Mouse (Mus musculus): Measurements from ENCODE around the gene Rab35. TPM values are rescaled to one million over a fixed set of nuclear protein-coding genes. Genes with fewer than 3 reads are reported as not detected.

Rab35 gene
- total and polyA plus RNA-seq, 3 experiments: 62.2 to 88.3 (median 69.1) TPM

GRCm38 (mm10) chr5:115634046-115634445 lies 2.3 kb downstream of the Rab35 start:
- ATAC-seq (ENCODE audit: extremely low read depth, insufficient number of reproducible peaks, low FRiP score, poor library complexity, severe bottlenecking): peak; percentile 68
- H3K9me3 ChIP-seq (replicated peaks): no peaks in the 10 kb centered on the region
- H3K4me3 ChIP-seq (ENCODE audit: low read depth, low read length): peak overlapping the region; percentile 94; the same call in 1 of the 2 replicates
- no peaks in the 10 kb centered on the region for H3K27me3 ChIP-seq (ENCODE audit: insufficient read depth, low read length)
- H3K36me3 ChIP-seq (replicated peaks): peaks cover 72% of the 10 kb centered on the region
- TF ChIP-seq TAL1 (conservative IDR thresholded peaks at IDR 0.05; ENCODE audit: low read depth, low read length) (peak; percentile 84), CTCF (IDR thresholded peaks at IDR 0.05; ENCODE audit: low read depth, low read length) (no peak)
- peaks cover 76% of the 10 kb centered on the region for H3K4me1 ChIP-seq (ENCODE audit: insufficient read depth, low read depth, low read length)
- DNase-seq (ENCODE audit: low spot score): peak; percentile 56

- Histone ChIP-seq H3K27me3 (ENCODE audit: insufficient read depth, low read length) (no peaks in the 10 kb centered on the region), H3K4me1 (ENCODE audit: insufficient read depth, low read depth, low read length) (peaks cover 75% of the 10 kb centered on the region), H3K4me3 (ENCODE audit: low read depth, low read length) (peak overlapping the region; percentile 94; the same call in 1 of the 2 replicates), H3K9me3 (replicated peaks) (no peaks in the 10 kb centered on the region), H3K36me3 (replicated peaks) (peaks cover 78% of the 10 kb centered on the region)
- peak; percentile 23; the same call in 1 of the 2 replicates for ATAC-seq (ENCODE audit: extremely low read depth, insufficient number of reproducible peaks, low FRiP score, poor library complexity, severe bottlenecking)
- TF ChIP-seq CTCF (IDR thresholded peaks at IDR 0.05; ENCODE audit: low read depth, low read length) (no peak), GATA2 (IDR thresholded peaks at IDR 0.05; ENCODE audit: borderline replicate concordance, low read depth, low read length) (no peak), GATA1 (IDR thresholded peaks at IDR 0.05; ENCODE audit: borderline replicate concordance, low read length) (no peak), POLR2AphosphoS5 (IDR thresholded peaks at IDR 0.05; ENCODE audit: insufficient replicate concordance, low read depth, low read length) (no peak), TAL1 (conservative IDR thresholded peaks at IDR 0.05; ENCODE audit: low read depth, low read length) (no peak)
- peak; percentile 64 for DNase-seq (ENCODE audit: low spot score)
Observed at GRCm38 (mm10) chr5:115635536-115635935, 3.8 kb downstream of the Rab35 start.

- H3K27me3 ChIP-seq (ENCODE audit: insufficient read depth, low read length): no peaks in the 10 kb centered on the region
- H3K9me3 ChIP-seq (replicated peaks): no peaks in the 10 kb centered on the region
- no peak overlapping the region for H3K4me3 ChIP-seq (ENCODE audit: low read depth, low read length)
- no peak for DNase-seq (ENCODE audit: low spot score)
- TF ChIP-seq GATA1 (IDR thresholded peaks at IDR 0.05; ENCODE audit: borderline replicate concordance, low read length) (no peak), POLR2AphosphoS5 (IDR thresholded peaks at IDR 0.05; ENCODE audit: insufficient replicate concordance, low read depth, low read length) (no peak), CTCF (IDR thresholded peaks at IDR 0.05; ENCODE audit: low read depth, low read length) (no peak), TAL1 (conservative IDR thresholded peaks at IDR 0.05; ENCODE audit: low read depth, low read length) (no peak), GATA2 (IDR thresholded peaks at IDR 0.05; ENCODE audit: borderline replicate concordance, low read depth, low read length) (no peak)
- no peak for ATAC-seq (ENCODE audit: extremely low read depth, insufficient number of reproducible peaks, low FRiP score, poor library complexity, severe bottlenecking)
- H3K4me1 ChIP-seq (ENCODE audit: insufficient read depth, low read depth, low read length): peaks cover 51% of the 10 kb centered on the region
- peaks cover 100% of the 10 kb centered on the region for H3K36me3 ChIP-seq (replicated peaks)
Observed at GRCm38 (mm10) chr5:115644192-115644591, 12.5 kb downstream of the Rab35 start.

GRCm38 (mm10) chr5:115648876-115649275 lies 17.2 kb downstream of the Rab35 start:
- Histone ChIP-seq H3K4me3 (ENCODE audit: low read depth, low read length) (no peak overlapping the region), H3K9me3 (replicated peaks) (no peaks in the 10 kb centered on the region), H3K36me3 (replicated peaks) (peaks cover 76% of the 10 kb centered on the region), H3K27me3 (ENCODE audit: insufficient read depth, low read length) (no peaks in the 10 kb centered on the region), H3K4me1 (ENCODE audit: insufficient read depth, low read depth, low read length) (peaks cover 56% of the 10 kb centered on the region)
- TF ChIP-seq GATA1 (IDR thresholded peaks at IDR 0.05; ENCODE audit: borderline replicate concordance, low read length) (no peak), CTCF (IDR thresholded peaks at IDR 0.05; ENCODE audit: low read depth, low read length) (no peak), POLR2AphosphoS5 (IDR thresholded peaks at IDR 0.05; ENCODE audit: insufficient replicate concordance, low read depth, low read length) (no peak), GATA2 (IDR thresholded peaks at IDR 0.05; ENCODE audit: borderline replicate concordance, low read depth, low read length) (no peak), TAL1 (conservative IDR thresholded peaks at IDR 0.05; ENCODE audit: low read depth, low read length) (no peak)
- DNase-seq (ENCODE audit: low spot score) (no peak), ATAC-seq (ENCODE audit: extremely low read depth, insufficient number of reproducible peaks, low FRiP score, poor library complexity, severe bottlenecking) (no peak)

- ATAC-seq (ENCODE audit: extremely low read depth, insufficient number of reproducible peaks, low FRiP score, poor library complexity, severe bottlenecking) (no peak), DNase-seq (ENCODE audit: low spot score) (no peak)
Observed at GRCm38 (mm10) chr5:115649699-115650098, 18.0 kb downstream of the Rab35 start.

GRCm38 (mm10) chr5:115650885-115651284 lies 19.2 kb downstream of the Rab35 start:
- Histone ChIP-seq H3K4me1 (ENCODE audit: insufficient read depth, low read depth, low read length) (peaks cover 51% of the 10 kb centered on the region), H3K36me3 (replicated peaks) (peaks cover 56% of the 10 kb centered on the region), H3K27me3 (ENCODE audit: insufficient read depth, low read length) (peaks cover 2% of the 10 kb centered on the region), H3K4me3 (ENCODE audit: low read depth, low read length) (no peak overlapping the region), H3K9me3 (replicated peaks) (no peaks in the 10 kb centered on the region)
- TF ChIP-seq GATA2 (IDR thresholded peaks at IDR 0.05; ENCODE audit: borderline replicate concordance, low read depth, low read length) (no peak), TAL1 (conservative IDR thresholded peaks at IDR 0.05; ENCODE audit: low read depth, low read length) (no peak), GATA1 (IDR thresholded peaks at IDR 0.05; ENCODE audit: borderline replicate concordance, low read length) (no peak), POLR2AphosphoS5 (IDR thresholded peaks at IDR 0.05; ENCODE audit: insufficient replicate concordance, low read depth, low read length) (no peak), CTCF (IDR thresholded peaks at IDR 0.05; ENCODE audit: low read depth, low read length) (no peak)
- no peak for DNase-seq (ENCODE audit: low spot score)
- no peak for ATAC-seq (ENCODE audit: extremely low read depth, insufficient number of reproducible peaks, low FRiP score, poor library complexity, severe bottlenecking)

More at GRCm38 (mm10) chr5:115649699-115650098, 18.0 kb downstream of the Rab35 start:
- Histone ChIP-seq H3K4me3 (ENCODE audit: low read depth, low read length) (no peak overlapping the region), H3K27me3 (ENCODE audit: insufficient read depth, low read length) (no peaks in the 10 kb centered on the region), H3K9me3 (replicated peaks) (no peaks in the 10 kb centered on the region), H3K36me3 (replicated peaks) (peaks cover 68% of the 10 kb centered on the region), H3K4me1 (ENCODE audit: insufficient read depth, low read depth, low read length) (peaks cover 51% of the 10 kb centered on the region)
- no peak for TF ChIP-seq CTCF (IDR thresholded peaks at IDR 0.05; ENCODE audit: low read depth, low read length)
- no peak for TF ChIP-seq GATA2 (IDR thresholded peaks at IDR 0.05; ENCODE audit: borderline replicate concordance, low read depth, low read length)
- no peak for TF ChIP-seq GATA1 (IDR thresholded peaks at IDR 0.05; ENCODE audit: borderline replicate concordance, low read length)
- TF ChIP-seq TAL1 (conservative IDR thresholded peaks at IDR 0.05; ENCODE audit: low read depth, low read length): no peak
- TF ChIP-seq POLR2AphosphoS5 (IDR thresholded peaks at IDR 0.05; ENCODE audit: insufficient replicate concordance, low read depth, low read length): no peak

Measured in G1E (cell line).